Mouse (Mus musculus) Patski (cell line): Measurements from ENCODE around the gene Ttc39d. TPM values are rescaled to one million over a fixed set of nuclear protein-coding genes. Genes with fewer than 3 reads are reported as not detected.

Source experiments
- ATAC-seq: fragments of 100-300 bp; one replicate; pipeline ENCODE4 v1.8.0; 2021
- CTCF ChIA-PET: fragments of 350-600 bp; sonication (Branson Sonifier 250); formaldehyde crosslinking; loops from one replicate; lab custom pipeline; 2022; ENCODE audit warnings: inconsistent platforms; lab: Charles Lee
- POLR2A ChIA-PET: fragments of 350-600 bp; sonication (Branson Sonifier 250); formaldehyde crosslinking; loops from one replicate; lab custom pipeline; 2022; ENCODE audit warnings: antibody characterized with exemption, inconsistent platforms; lab: Charles Lee
- DNase-seq: peaks from one replicate; pipeline ENCODE4 v3.0.0-alpha.2; 2011; ENCODE audit warnings: low read depth, low spot score
- H3K27me3 ChIP-seq: fragments of 371-371 bp; one replicate; pipeline ENCODE4 v1.5.1; 2021
- CTCF ChIP-seq: fragments of 100-300 bp; IDR thresholded peaks from one replicate; pipeline ENCODE4 v1.5.1; 2021
- in situ Hi-C: fragments of 300-500 bp; cut with MboI; formaldehyde crosslinking; loops from 3 replicates; pipeline ENCODE4 v1.11.1; 2018; ENCODE audit warnings: low pct_unique_long_range_greater_than_20kb, mixed read lengths
- polyA plus RNA-seq: library from polyadenylated mRNA; unstranded; gene quantifications from one replicate; pipeline ENCODE4 v1.2.3, GENCODE M21; 2021

The Ttc39d gene
- polyA plus RNA-seq, 1 experiment from 2014 or later, result 0.14 TPM

DNA sequence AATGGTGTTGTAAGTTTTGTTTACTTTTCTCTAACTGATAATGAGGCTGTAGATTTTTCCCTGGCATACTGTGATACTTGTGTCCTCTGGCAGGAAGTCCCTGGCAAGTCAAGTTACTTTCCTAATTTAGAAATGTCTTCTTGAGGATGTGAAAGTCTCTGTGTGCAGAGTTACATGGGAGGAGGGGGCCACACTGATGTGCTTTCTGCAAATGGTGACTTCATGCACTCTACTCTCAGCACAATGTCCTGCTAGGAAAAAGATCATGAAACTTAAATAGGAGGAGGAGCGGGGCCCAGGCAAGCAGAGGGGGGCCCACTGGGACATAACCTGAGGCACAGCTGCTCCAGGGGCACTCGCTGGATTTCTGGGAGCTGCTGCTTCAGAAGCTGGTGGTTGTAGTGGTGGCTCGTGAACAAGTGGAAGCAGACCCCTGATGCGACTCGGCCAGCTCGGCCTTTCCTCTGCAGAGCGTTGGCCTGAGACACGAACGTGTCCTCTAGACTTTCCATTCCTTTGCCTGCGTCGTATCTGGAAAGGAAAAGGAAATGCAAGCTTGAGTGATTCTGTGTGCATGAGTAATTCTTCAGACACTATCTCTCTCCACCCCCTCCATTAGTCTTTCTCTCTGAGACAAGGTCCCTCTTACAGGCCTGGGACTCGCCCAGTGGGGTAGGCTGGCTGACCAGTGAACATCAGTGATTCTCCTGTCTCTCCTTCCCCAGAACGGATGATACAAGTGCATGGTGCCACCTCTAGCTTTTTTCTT, 45.7 kb downstream of the Ttc39d start:
- ChIA-PET CTCF (interaction anchor here (0.9 to 1.1 kb wide), 2 partner anchors 10 to 29 kb away, joined by 3 to 4 read pairs; partner anchors contain the start of gene Gemin6), POLR2A (no interaction called here)
- in situ Hi-C loops, result no loop called here
- DNase-seq (peak; percentile 22), ATAC-seq (peak; percentile 49)
- TF ChIP-seq CTCF, result no peak
- no peaks in the 10 kb centered on the region for H3K27me3 ChIP-seq

DNA sequence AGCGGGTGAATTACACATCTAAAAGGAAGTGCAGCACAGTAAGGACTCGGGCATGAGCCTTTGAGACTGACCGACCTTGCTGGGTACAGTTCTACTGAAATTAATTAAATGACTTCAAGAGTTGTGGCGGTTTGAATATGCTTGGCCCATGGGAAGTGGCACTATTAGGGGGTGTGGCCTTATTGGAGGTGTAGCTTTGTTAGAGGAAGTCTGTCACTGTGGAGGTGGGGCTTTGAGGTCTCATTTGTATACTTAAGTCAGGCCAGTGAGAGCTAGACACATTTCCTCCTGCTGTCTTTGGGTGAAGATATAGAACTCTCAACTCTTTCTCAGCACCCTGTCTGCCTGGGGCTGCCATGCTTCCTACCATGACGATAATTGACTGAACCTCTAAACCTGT, 47.2 kb downstream of the Ttc39d start:
- in situ Hi-C loops, result no loop called here
- no peaks in the 10 kb centered on the region for H3K27me3 ChIP-seq
- no peak for TF ChIP-seq CTCF
- DNase-seq, result no peak
- no peak for ATAC-seq
- CTCF ChIA-PET, result no interaction called here
- POLR2A ChIA-PET, result interaction anchor here (0.6 to 1.7 kb wide), 2 partner anchors 20 to 31 kb away, joined by 5 to 6 read pairs; no protein-coding TSS in a partner anchor

DNA sequence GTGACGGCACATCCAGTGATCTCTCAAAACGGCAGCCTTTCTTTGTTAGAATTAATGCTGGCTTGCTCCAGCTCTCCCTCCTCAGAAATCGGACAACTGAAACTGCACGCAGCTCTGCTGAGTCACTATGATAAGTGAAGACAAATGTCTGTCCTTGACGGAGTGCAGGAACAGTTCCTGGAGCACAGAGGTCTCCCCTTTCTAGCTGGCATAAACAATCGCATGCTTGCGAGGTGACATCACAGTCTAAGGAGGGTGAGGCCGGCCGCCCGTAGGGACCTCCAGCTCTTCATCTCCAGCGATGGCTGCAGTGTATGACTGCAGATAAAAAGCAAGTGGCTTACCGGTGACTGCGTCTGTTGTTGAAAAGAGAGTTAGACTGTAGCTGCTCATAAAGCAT, 47.9 kb downstream of the Ttc39d start:
- H3K27me3 ChIP-seq, result no peaks in the 10 kb centered on the region
- ChIA-PET CTCF (interaction anchor here (0.8 to 1.2 kb wide), 3 partner anchors 9 to 35 kb away, joined by 3 to 4 read pairs (median 3); partner anchors contain the start of genes Dhx57 and Morn2), POLR2A (interaction anchor here (1.7 kb wide), 1 partner anchor 21 kb away, joined by 6 read pairs; no protein-coding TSS in a partner anchor)
- TF ChIP-seq CTCF, result no peak
- in situ Hi-C loops, result no loop called here
- ATAC-seq (peak; percentile 81), DNase-seq (peak; percentile 61)

DNA sequence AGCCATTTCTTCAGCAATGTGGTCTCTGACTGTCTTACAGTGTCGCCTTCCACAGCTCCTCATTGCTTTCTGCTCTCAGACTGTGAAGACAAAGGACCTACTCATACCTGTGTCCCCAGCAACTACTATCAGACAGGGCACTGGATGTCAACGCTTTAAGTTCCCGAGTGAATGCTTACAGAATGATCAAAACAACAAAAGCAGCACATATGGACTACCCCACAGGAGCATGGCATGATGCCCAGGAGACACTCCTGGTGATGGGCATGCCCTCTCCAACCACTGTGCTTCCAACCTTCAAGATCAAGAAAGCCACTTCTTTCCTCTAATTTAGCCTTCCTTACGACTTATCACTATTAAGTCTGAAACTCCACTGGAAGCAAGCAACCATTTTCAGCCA, 59.8 kb downstream of the Ttc39d start:
- POLR2A ChIA-PET, result interaction anchor here (0.5 kb wide), 1 partner anchor 26 kb away, joined by 6 read pairs; no protein-coding TSS in a partner anchor
- no peaks in the 10 kb centered on the region for H3K27me3 ChIP-seq
- DNase-seq (no peak), ATAC-seq (no peak)
- TF ChIP-seq CTCF, result no peak
- CTCF ChIA-PET, result no interaction called here
- in situ Hi-C loops, result no loop called here

Other genes starting within 250 kb of the Ttc39d start
- 65.9 TPM for gene Hnrnpll, start 145.1 kb upstream of the Ttc39d start, polyA plus RNA-seq
- gene Galm, start 80.0 kb upstream of the Ttc39d start, polyA plus RNA-seq, result 45.3 TPM
- 192 TPM for gene Srsf7, start 153 bp upstream of the Ttc39d start, polyA plus RNA-seq
- 16.4 TPM for gene Gemin6, start 17.0 kb downstream of the Ttc39d start, polyA plus RNA-seq
- gene Morn2, start 82.7 kb downstream of the Ttc39d start, polyA plus RNA-seq, result 47.2 TPM
- 21.1 TPM for gene Dhx57, start 83.0 kb downstream of the Ttc39d start, polyA plus RNA-seq
- gene Arhgef33, start 99.9 kb downstream of the Ttc39d start, polyA plus RNA-seq, result 0.80 TPM
- gene Gm10190, start 166.1 kb downstream of the Ttc39d start, polyA plus RNA-seq, result not detected